Mouse (Mus musculus): ENCODE measurements at regions not wholly inside any gene's neighbourhood (a gene's known extent, or its start where the extent isn't known, plus 50 kb on each side); places are given as distances from the start of the nearest gene placed in this dataset.
A peak's percentile ranks its signal among the peaks of the same experiment; 100 is the strongest.

DNA sequence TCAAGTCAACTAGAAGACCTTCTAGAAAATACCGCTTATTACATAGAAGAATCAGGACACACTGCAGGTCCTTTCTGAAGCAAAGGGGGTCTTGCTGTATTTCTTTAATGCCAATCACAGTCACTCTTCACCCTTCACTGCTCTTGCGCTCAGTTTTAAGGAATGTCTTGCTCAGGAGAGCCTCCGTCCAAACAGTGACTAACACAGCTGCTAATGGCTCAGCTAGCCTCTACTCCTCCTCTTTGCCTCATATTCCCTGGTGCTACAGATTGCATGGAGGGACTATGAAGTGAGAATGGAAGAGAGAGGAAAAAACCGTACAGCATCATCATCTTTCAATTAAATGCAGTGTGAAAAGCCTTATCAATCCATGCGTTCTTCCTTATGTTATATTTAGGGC, 193.7 kb upstream of the Dph6 start:
- Histone ChIP-seq H3K27me3 (ENCODE audit: insufficient read depth, low read length) (no peaks in the 10 kb centered on the region), H3K9me3 (ENCODE audit: low read length) (no peaks in the 10 kb centered on the region), H3K4me3 (replicated peaks; ENCODE audit: low read length) (no peak overlapping the region), H3K4me1 (replicated peaks; ENCODE audit: low read depth, low read length) (no peaks in the 10 kb centered on the region), H3K36me3 (ENCODE audit: insufficient read depth, low read length) (no peaks in the 10 kb centered on the region)
- TF ChIP-seq CTCF (conservative IDR thresholded peaks at IDR 0.05; ENCODE audit: low read length): no peak
- TF ChIP-seq POU5F1 (IDR thresholded peaks at IDR 0.05; ENCODE audit: borderline replicate concordance, low read length): no peak
- TF ChIP-seq NANOG (IDR thresholded peaks at IDR 0.05; ENCODE audit: borderline replicate concordance, low read length): no peak

DNA sequence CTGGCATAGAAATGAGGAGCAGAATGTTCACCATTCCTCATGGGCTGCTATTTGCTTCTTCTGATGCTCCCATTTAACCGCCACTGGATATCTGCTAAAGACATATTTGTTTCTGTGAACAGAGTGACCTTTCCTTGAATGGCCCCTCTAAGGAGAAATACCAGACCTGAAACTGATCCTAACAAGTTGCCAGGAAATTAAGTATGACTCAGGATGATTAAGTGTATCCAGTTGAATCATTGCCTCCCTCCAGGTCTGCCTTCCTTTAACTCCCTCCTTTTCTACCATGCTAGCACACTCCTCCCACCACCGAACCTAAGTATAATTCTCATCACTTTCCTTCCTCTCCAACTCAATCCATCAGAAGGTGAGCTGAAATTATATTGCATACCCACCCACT, 194.2 kb upstream of the Dph6 start:
- TF ChIP-seq POU5F1 (IDR thresholded peaks at IDR 0.05; ENCODE audit: borderline replicate concordance, low read length): no peak
- no peak for TF ChIP-seq NANOG (IDR thresholded peaks at IDR 0.05; ENCODE audit: borderline replicate concordance, low read length)
- TF ChIP-seq CTCF (conservative IDR thresholded peaks at IDR 0.05; ENCODE audit: low read length): no peak
- Histone ChIP-seq H3K27me3 (ENCODE audit: insufficient read depth, low read length) (no peaks in the 10 kb centered on the region), H3K36me3 (ENCODE audit: insufficient read depth, low read length) (no peaks in the 10 kb centered on the region), H3K4me3 (replicated peaks; ENCODE audit: low read length) (no peak overlapping the region), H3K9me3 (ENCODE audit: low read length) (no peaks in the 10 kb centered on the region), H3K4me1 (replicated peaks; ENCODE audit: low read depth, low read length) (no peaks in the 10 kb centered on the region)

DNA sequence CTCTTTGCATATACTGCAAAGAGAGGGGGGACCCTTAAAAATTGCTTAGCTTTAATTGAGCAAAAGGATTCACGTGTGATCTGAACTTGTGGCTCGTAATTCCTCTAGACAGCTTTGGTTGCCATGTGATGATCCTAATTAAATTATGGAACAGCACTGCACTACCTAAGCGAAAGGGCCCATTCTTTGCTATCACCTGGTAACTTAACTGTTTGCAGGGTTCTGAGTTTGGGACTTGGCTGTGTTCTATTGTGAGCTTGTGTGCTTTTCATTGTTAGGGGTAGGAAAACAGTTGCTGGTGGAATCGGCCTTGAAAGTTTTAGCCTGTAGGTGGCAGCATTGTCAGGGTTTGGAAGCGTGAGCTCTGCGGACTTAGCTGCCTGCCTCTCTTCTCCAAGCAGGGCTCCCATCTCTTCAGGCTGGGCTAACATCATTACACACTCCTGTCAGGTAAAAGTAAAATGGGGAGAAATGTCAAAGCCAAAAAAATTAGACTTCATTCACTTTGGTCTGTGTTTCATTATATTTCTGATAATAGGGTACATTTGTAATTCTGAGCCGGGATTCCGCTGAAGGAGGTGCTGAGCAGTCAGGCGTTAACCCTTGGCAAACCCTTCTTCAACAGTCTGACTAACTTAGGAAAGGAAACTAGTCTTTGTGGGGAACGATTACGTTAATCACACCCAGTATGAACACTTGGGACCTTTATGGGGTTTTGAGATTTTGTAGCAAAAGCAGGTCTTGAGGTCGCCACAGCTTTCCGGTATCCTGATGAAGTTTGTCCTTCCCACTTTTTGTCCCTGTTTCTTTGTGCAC, 199.2 kb upstream of the Dph6 start:
- H3K9me3 ChIP-seq (ENCODE audit: low read length): no peaks in the 10 kb centered on the region
- no peaks in the 10 kb centered on the region for H3K36me3 ChIP-seq (ENCODE audit: insufficient read depth, low read length)
- no peaks in the 10 kb centered on the region for H3K27me3 ChIP-seq (ENCODE audit: insufficient read depth, low read length)
- TF ChIP-seq CTCF (conservative IDR thresholded peaks at IDR 0.05; ENCODE audit: low read length): peak; percentile 66
- TF ChIP-seq NANOG (IDR thresholded peaks at IDR 0.05; ENCODE audit: borderline replicate concordance, low read length): no peak
- TF ChIP-seq POU5F1 (IDR thresholded peaks at IDR 0.05; ENCODE audit: borderline replicate concordance, low read length): no peak
- H3K4me3 ChIP-seq (replicated peaks; ENCODE audit: low read length): no peak overlapping the region
- H3K4me1 ChIP-seq (replicated peaks; ENCODE audit: low read depth, low read length): no peaks in the 10 kb centered on the region

- Histone ChIP-seq H3K9me3 (ENCODE audit: low read length) (no peaks in the 10 kb centered on the region), H3K4me1 (replicated peaks; ENCODE audit: low read depth, low read length) (no peaks in the 10 kb centered on the region), H3K36me3 (ENCODE audit: insufficient read depth, low read length) (no peaks in the 10 kb centered on the region), H3K27me3 (ENCODE audit: insufficient read depth, low read length) (no peaks in the 10 kb centered on the region), H3K4me3 (replicated peaks; ENCODE audit: low read length) (no peak overlapping the region)
- TF ChIP-seq POU5F1 (IDR thresholded peaks at IDR 0.05; ENCODE audit: borderline replicate concordance, low read length): no peak
- TF ChIP-seq NANOG (IDR thresholded peaks at IDR 0.05; ENCODE audit: borderline replicate concordance, low read length): no peak
- no peak for TF ChIP-seq CTCF (conservative IDR thresholded peaks at IDR 0.05; ENCODE audit: low read length)
These were observed 217.5 kb upstream of the Dph6 start for GRCm38 (mm10) chr2:114872272-114872671.

GRCm38 (mm10) chr2:114873090-114873489, 218.3 kb upstream of the Dph6 start:
- no peak overlapping the region for H3K4me3 ChIP-seq (replicated peaks; ENCODE audit: low read length)
- no peaks in the 10 kb centered on the region for H3K36me3 ChIP-seq (ENCODE audit: insufficient read depth, low read length)
- no peaks in the 10 kb centered on the region for H3K4me1 ChIP-seq (replicated peaks; ENCODE audit: low read depth, low read length)
- H3K27me3 ChIP-seq (ENCODE audit: insufficient read depth, low read length): no peaks in the 10 kb centered on the region
- TF ChIP-seq NANOG (IDR thresholded peaks at IDR 0.05; ENCODE audit: borderline replicate concordance, low read length) (no peak), POU5F1 (IDR thresholded peaks at IDR 0.05; ENCODE audit: borderline replicate concordance, low read length) (no peak), CTCF (conservative IDR thresholded peaks at IDR 0.05; ENCODE audit: low read length) (no peak)
- H3K9me3 ChIP-seq (ENCODE audit: low read length): no peaks in the 10 kb centered on the region

DNA sequence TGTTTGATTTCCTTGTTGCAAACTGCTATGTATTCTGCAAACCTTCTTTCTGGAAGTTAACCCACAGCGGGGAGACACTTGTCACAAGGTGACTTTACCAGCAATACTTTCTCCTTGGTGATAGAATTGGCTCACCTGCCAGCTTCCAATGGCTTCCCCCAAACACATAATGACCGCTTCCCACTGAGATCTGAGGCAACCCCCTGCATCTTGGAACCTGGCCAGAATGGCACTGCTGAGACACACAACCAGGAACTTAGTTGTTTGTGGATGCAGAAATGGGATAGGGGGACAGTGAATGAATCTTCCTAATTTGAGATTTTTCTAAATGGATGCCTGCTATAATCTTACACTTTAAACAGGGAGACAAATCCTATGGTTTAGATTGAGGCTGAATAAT, 224.3 kb upstream of the Dph6 start:
- no peak overlapping the region for H3K4me3 ChIP-seq (replicated peaks; ENCODE audit: low read length)
- no peaks in the 10 kb centered on the region for H3K9me3 ChIP-seq (ENCODE audit: low read length)
- no peaks in the 10 kb centered on the region for H3K4me1 ChIP-seq (replicated peaks; ENCODE audit: low read depth, low read length)
- H3K36me3 ChIP-seq (ENCODE audit: insufficient read depth, low read length): no peaks in the 10 kb centered on the region
- H3K27me3 ChIP-seq (ENCODE audit: insufficient read depth, low read length): no peaks in the 10 kb centered on the region
- TF ChIP-seq CTCF (conservative IDR thresholded peaks at IDR 0.05; ENCODE audit: low read length) (no peak), POU5F1 (IDR thresholded peaks at IDR 0.05; ENCODE audit: borderline replicate concordance, low read length) (no peak), NANOG (IDR thresholded peaks at IDR 0.05; ENCODE audit: borderline replicate concordance, low read length) (no peak)

DNA sequence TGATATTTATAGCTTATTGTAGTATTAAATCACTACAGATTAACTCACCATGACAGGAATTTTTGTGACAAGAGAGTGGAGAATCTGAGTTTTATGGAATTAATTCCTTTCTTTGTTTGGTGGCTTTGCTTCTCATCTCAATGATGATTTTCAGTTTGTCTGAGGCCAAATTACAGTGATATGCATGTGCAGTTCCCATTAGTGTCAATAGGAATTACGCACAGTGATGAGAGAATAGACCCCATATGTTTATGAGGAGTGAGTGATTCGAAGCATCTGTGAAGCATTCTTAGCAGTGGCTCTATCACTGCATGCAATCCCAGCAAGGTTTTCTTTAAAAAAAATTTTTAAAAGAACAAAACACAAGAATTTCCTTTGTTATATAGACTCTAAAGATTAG, 225.0 kb upstream of the Dph6 start:
- Histone ChIP-seq H3K9me3 (ENCODE audit: low read length) (no peaks in the 10 kb centered on the region), H3K36me3 (ENCODE audit: insufficient read depth, low read length) (no peaks in the 10 kb centered on the region), H3K4me3 (replicated peaks; ENCODE audit: low read length) (no peak overlapping the region), H3K27me3 (ENCODE audit: insufficient read depth, low read length) (no peaks in the 10 kb centered on the region), H3K4me1 (replicated peaks; ENCODE audit: low read depth, low read length) (no peaks in the 10 kb centered on the region)
- TF ChIP-seq CTCF (conservative IDR thresholded peaks at IDR 0.05; ENCODE audit: low read length): no peak
- TF ChIP-seq NANOG (IDR thresholded peaks at IDR 0.05; ENCODE audit: borderline replicate concordance, low read length): no peak
- TF ChIP-seq POU5F1 (IDR thresholded peaks at IDR 0.05; ENCODE audit: borderline replicate concordance, low read length): no peak

DNA sequence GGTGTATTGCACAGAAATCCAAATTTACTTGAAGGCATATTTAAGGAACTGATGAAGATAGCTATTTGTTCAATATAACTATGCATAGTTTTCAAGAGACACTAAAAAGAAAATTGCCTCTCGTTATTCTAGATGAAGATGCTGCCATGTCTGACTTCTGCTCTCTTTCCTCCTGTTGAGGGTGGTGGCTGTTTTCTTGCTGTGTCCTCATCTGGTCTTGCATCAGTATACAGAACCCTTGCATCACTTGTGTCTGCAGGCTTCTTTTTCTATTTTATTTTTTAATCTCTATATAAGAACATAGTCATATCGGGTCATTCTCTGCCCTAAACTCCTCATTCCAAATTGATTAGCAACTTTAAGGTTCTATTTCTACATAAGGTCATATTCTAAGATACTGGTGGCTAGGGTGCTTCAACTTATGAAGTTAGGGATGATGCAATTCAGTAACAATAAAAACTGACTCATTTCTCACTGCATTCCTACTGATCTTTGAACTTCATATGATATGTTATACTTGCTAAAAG, 231.0 kb upstream of the Dph6 start:
- Histone ChIP-seq H3K27me3 (ENCODE audit: insufficient read depth, low read length) (no peaks in the 10 kb centered on the region), H3K36me3 (ENCODE audit: insufficient read depth, low read length) (no peaks in the 10 kb centered on the region), H3K9me3 (ENCODE audit: low read length) (no peaks in the 10 kb centered on the region), H3K4me3 (replicated peaks; ENCODE audit: low read length) (no peak overlapping the region), H3K4me1 (replicated peaks; ENCODE audit: low read depth, low read length) (no peaks in the 10 kb centered on the region)
- TF ChIP-seq CTCF (conservative IDR thresholded peaks at IDR 0.05; ENCODE audit: low read length) (no peak), NANOG (IDR thresholded peaks at IDR 0.05; ENCODE audit: borderline replicate concordance, low read length) (no peak), POU5F1 (IDR thresholded peaks at IDR 0.05; ENCODE audit: borderline replicate concordance, low read length) (no peak)
